Mouse (Mus musculus) gastrocnemius, adult 18-20 months (tissue): Measurements from ENCODE around the gene Zscan2. TPM values are rescaled to one million over a fixed set of nuclear protein-coding genes. Genes with fewer than 3 reads are reported as not detected.
A peak's percentile ranks its signal among the peaks of the same experiment; 100 is the strongest.

Experiments used
- DNase-seq: peaks from one replicate; pipeline ENCODE4 v3.0.0; 2021; ENCODE audit warnings: low spot score
- long read RNA-seq, 2 experiments: library from polyadenylated mRNA; stranded (forward); transcript quantifications; one replicate each; pipeline ENCODE4 v2.0.0; 2021
- total RNA-seq, 2 experiments: library from RNA; stranded (reverse); gene quantifications; 2 replicates each; pipeline ENCODE4 v1.2.3; 2021

Zscan2 gene
- total RNA-seq, result 1 to 10 TPM; 1.5 to 2.1 TPM
- long read RNA-seq, experiment 1, partial matches to known transcripts, result 0 of 1 reads
- long read RNA-seq, experiment 1, other reads (novel, unspliced or antisense), result 0 of 1 reads
- long read RNA-seq, experiment 2, result 0 reads

GRCm38 (mm10) chr7:80860729-80861274 is at the start of gene Zscan2:
TSS of gene Zscan2 (plus strand) at chr7:80860920.
- DNase-seq, result peak; percentile 90

GRCm38 (mm10) chr7:80813397-80813796 is 47.3 kb upstream of the Zscan2 start:
- no peak for DNase-seq

- no peak for DNase-seq
Observed at GRCm38 (mm10) chr7:80816641-80817040, 44.1 kb upstream of the Zscan2 start.

- no peak for DNase-seq
Observed at GRCm38 (mm10) chr7:80820838-80821237, 39.9 kb upstream of the Zscan2 start.

- DNase-seq, result no peak
Observed at GRCm38 (mm10) chr7:80823267-80823666, 37.5 kb upstream of the Zscan2 start.

GRCm38 (mm10) chr7:80823875-80824682 is 36.6 kb upstream of the Zscan2 start:
- no peak for DNase-seq

- no peak for DNase-seq
Observed at GRCm38 (mm10) chr7:80825843-80826403, 34.8 kb upstream of the Zscan2 start, which contains the start of gene Iqgap1. TSS of gene Iqgap1 (minus strand) at chr7:80825974.

- DNase-seq, result no peak
Observed at GRCm38 (mm10) chr7:80828146-80828860, 32.4 kb upstream of the Zscan2 start.

GRCm38 (mm10) chr7:80830193-80830803 is 30.4 kb upstream of the Zscan2 start:
- peak; percentile 29 for DNase-seq

GRCm38 (mm10) chr7:80832191-80832590 is 28.5 kb upstream of the Zscan2 start:
- no peak for DNase-seq

GRCm38 (mm10) chr7:80832996-80833650 is 27.6 kb upstream of the Zscan2 start:
- DNase-seq, result peak; percentile 28

- DNase-seq, result no peak
Observed at GRCm38 (mm10) chr7:80833651-80834532, 26.8 kb upstream of the Zscan2 start.

GRCm38 (mm10) chr7:80835984-80836652 is 24.6 kb upstream of the Zscan2 start:
- DNase-seq, result no peak

GRCm38 (mm10) chr7:80837736-80838135 is 23.0 kb upstream of the Zscan2 start:
- DNase-seq, result no peak

- DNase-seq, result no peak
Observed at GRCm38 (mm10) chr7:80838247-80838646, 22.5 kb upstream of the Zscan2 start.

- no peak for DNase-seq
Observed at GRCm38 (mm10) chr7:80839755-80840154, 21.0 kb upstream of the Zscan2 start.

- DNase-seq, result no peak
Observed at GRCm38 (mm10) chr7:80840241-80840640, 20.5 kb upstream of the Zscan2 start.

- no peak for DNase-seq
Observed at GRCm38 (mm10) chr7:80840937-80841336, 19.8 kb upstream of the Zscan2 start.

GRCm38 (mm10) chr7:80842132-80842531 is 18.6 kb upstream of the Zscan2 start:
- DNase-seq, result no peak
